Mouse (Mus musculus): Measurements from ENCODE around the gene Add2.
"Not testable (repeated sequence)": the region's sequence is repeated elsewhere in the genome, so short reads cannot be mapped to it uniquely, and the experiment has no call there.

The Add2 gene

GRCm38 (mm10) chr6:86028601-86029322, at the start of gene Add2:
Gene Add2 (plus strand): TSS chr6:86028681.
- no peak for DNase-seq (ENCODE audit: low spot score)

DNA sequence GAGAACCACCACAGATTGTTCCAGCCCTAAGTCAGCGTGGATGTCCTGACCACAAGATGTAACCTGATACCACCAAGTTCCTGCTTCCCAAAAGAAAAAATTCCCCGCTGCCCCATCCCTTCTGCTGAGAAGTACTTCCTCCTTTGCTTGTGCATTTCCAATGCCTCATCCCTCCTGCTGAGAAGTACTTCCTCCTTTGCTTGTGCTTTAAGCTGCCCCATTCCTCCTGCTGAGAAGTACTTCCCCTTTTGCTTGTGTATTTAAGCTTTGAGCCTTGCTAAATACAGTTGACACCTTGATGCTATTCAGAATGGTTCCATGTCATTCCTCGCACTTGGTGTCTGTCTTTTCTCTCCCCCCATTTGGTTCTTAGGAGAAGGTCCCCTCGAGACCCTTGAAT, 49.7 kb upstream of the Add2 start:
- not testable (repeated sequence) for DNase-seq (ENCODE audit: low spot score)

GRCm38 (mm10) chr6:85984351-85984750, 44.1 kb upstream of the Add2 start:
- DNase-seq (ENCODE audit: low spot score) = no peak

DNA sequence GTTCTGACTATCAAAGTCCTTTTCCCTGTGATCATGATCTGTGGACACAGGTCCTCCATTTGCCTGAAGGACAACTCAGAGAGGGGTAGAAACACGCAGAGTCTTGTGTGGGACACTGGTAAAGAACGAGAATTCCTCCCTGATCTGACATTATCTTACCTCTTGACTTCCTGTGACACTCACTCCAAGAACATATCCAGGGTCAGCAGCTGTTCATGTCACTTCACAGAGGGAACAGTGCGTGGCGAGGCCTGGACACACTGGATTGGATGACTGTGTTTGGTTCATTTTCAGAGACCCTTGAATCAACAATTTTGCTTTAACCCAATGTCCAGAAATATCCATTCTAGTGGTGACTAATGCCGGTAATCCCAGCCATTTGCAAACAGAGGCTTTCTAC, 38.9 kb upstream of the Add2 start:
- DNase-seq (ENCODE audit: low spot score) = not testable (repeated sequence)

GRCm38 (mm10) chr6:85990774-85991173, 37.7 kb upstream of the Add2 start:
- DNase-seq (ENCODE audit: low spot score) = not testable (repeated sequence)

GRCm38 (mm10) chr6:86003405-86003925, 25.0 kb upstream of the Add2 start:
- DNase-seq (ENCODE audit: low spot score) = no peak

DNA sequence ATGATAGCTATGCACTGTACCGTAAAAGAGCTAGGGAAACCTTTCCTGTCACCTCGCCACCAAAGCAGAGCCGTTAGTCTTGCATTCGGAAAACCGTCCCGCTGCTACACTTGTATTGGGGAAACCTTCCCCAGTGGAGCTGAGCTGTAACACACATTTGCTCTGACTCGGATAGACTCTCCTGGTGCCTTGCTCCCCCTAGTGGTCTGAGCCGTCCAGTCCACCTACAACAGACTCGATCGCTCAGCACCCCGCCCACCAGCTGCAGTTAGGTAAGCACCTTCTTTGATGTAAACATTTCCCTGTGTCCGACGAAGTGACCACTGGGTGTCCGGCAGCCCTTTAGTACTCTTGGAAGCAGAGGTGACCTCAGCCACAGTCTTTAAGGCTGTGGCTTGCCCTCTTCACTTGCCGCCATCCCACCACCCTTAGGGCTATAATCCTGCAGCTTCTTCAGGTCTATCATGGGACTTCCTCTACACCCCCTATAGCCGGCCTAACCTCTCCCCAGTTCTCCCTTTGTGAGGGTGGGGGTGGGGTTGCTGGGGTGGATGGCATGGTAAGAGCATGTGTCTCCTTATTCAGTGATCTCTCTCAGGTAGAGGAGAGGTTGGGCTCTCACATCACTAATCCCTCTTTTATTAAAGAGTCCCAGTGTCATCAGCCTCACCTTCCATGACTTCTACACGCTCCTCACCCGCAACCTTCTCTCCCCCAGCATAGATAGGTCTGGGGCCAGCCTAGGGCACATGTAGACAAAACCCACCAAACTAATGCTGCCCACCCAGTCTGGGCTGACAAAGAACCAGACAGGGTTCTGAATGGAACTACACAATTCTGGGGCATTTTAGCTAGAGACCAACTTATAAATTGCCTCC, 24.0 kb upstream of the Add2 start:
- peak; percentile 32 for DNase-seq (ENCODE audit: low spot score)

- no peak for DNase-seq (ENCODE audit: low spot score)
These were observed 18.5 kb upstream of the Add2 start for GRCm38 (mm10) chr6:86009980-86010379.

- not testable (repeated sequence) for DNase-seq (ENCODE audit: low spot score)
These were observed 13.7 kb upstream of the Add2 start for GRCm38 (mm10) chr6:86014812-86015211.

DNA sequence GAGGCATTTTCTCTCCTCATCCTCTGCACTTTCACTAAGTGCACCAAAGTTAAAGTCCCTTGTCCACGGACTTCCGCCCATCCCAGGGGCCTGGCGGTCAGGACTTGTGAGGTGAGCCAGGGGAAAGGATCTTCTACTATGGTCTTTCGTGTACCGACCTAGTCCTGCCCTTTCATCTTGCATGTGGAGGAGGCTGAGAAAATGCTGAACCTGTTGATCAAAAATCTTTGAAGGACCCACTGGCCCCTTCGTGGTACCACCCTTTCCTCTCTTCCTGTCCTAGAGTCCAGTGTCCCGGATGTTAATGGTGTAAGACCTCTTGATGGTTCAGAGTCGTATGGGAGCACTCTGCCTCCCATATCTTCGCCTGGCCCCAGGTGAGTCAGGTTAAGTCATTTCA, 12.6 kb upstream of the Add2 start, which contains the start of gene Figla:
TSS of gene Figla (plus strand) at position 301 of the 400 bp plus-strand sequence.
- DNase-seq (ENCODE audit: low spot score) = no peak

DNA sequence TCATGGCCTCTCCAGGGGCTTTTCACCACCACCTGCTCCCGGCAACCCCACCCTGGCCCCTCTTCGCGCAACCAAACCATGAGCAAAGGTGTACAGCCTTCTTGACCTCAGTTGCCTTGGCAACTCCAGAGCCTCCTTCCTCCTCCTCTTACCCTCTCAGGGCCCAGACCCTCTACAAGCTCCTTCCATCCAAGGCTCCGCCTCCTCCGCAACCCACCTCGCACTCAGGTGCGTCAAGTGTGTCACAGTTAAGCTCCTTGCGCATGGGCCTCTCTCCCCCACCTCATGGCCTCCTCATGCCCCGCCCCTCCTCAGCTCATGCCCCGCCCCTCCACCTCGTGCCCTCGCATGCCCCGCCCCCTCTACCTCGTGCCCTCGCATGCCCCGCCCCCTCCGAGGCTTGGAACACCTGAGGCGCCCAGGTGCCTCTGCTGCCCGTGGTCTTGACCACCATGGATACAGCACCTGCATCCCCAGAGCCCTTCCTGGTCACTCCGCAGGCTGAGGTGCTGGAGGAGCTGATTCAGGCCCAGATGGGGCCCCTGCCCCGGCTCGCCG, 11.6 kb upstream of the Add2 start:
- DNase-seq (ENCODE audit: low spot score) = no peak

DNA sequence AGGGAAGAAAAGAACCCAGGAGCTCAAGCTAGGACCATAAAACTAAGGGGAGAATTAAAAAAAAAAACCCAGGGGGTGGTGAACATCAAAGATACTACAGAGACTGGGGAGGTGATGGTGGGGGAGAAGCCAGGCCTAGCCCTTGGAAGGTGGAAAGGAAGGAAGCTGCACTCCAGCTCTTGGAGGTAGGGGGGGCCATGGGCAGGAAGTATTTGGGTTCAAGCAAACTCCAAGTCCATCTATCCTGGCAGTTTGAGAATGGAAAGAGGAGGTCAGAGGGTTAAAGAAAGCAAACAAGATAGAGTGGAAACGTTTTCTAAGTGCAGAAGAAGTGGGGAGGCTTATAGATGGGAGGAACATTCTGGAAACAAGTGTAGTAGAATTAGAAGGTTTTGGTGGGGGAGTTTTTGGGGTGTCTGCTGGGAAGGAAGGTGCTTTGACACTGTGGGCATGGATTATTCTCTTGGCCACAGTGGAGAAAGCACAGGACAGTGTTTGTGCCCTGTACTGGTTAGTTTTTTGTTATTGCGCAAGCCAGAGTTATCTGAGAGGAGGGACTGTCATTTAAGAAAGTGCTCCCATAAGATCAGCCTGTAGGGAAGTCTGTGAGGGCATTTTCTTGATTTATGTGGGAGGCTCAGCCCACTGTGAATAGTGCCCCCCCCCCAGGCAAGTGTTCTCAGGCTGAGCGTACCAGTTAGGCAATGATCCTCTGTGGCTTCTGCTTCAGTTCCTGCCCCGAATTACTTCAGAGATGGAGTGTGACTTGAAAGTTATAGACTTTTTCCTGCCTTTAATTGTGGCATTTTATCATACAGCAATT, 8.9 kb upstream of the Add2 start:
- no peak for DNase-seq (ENCODE audit: low spot score)

- DNase-seq (ENCODE audit: low spot score) = no peak
These were observed 7.5 kb upstream of the Add2 start for GRCm38 (mm10) chr6:86020948-86021347.

GRCm38 (mm10) chr6:86026632-86027292, 1.7 kb upstream of the Add2 start:
- DNase-seq (ENCODE audit: low spot score) = no peak

- no peak for DNase-seq (ENCODE audit: low spot score)
These were observed 331 bp upstream of the Add2 start for GRCm38 (mm10) chr6:86028150-86028549.

GRCm38 (mm10) chr6:86029323-86029713, 837 bp downstream of the Add2 start:
- DNase-seq (ENCODE audit: low spot score) = no peak

GRCm38 (mm10) chr6:86031527-86031926, 3.0 kb downstream of the Add2 start:
- no peak for DNase-seq (ENCODE audit: low spot score)

DNA sequence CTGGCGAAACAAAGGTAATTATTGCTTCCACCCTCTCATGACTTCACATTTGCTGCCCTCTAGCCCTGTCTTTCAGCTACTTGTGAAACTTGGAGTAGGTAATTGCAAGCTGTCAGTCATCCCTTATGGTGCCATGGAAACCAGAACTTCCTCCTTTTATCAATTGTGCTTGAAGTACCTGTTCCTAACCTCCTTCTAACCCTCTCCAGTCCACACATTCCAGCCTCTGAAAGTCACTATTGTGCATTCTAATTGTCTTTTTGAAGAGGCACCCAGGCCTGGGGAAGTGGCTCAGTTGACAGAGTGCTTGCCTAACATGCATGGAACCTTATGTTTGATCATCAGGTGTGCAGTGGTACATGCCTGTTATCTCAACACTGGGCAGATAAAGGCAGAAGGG, 5.2 kb downstream of the Add2 start:
- DNase-seq (ENCODE audit: low spot score) = no peak

DNA sequence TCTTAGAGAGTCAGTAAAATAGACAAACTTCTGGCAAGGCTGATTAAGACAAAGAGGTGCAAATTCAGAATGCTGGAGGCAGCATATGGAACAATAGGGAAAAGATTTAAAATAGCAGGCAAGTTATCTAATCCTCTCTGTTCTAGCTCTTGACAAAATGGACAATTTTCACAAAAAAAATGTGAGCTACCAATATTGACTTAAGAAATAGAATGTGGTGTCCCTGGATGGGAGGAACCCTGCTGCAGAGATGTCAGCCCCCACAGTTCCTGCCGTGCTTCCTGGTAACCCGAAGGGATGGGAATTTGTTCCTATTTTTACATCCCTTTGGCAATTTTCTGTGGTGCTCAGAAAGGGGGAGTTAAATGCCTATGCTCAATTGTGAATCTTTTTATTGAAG, 10.4 kb downstream of the Add2 start:
- DNase-seq (ENCODE audit: low spot score) = no peak

- no peak for DNase-seq (ENCODE audit: low spot score)
These were observed 11.7 kb downstream of the Add2 start for GRCm38 (mm10) chr6:86040140-86040539.

DNA sequence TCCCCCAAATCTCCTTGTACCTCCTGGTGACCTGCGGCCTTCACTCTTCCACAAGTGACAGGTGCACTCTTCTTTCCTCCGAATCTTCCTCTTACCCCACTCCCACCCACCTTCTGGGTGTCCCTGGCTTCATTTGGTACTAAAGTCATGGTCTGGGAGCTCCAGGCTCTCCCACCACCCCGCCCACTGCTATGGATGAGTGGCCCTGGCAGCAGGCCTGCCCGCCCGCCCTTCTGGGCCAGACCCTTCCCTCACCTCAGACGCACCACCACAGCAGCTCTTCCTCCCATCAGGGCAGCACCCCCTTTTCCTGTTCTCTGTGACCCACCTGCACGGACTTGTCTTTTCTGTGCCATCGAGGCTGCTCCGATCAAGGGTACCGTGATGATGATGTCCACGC, 19.0 kb downstream of the Add2 start:
- no peak for DNase-seq (ENCODE audit: low spot score)
